Mouse (Mus musculus): ENCODE data around the gene Fgfr2. TPM values are rescaled to one million over a fixed set of nuclear protein-coding genes. Genes with fewer than 3 reads are reported as not detected.
A peak's percentile ranks its signal among the peaks of the same experiment; 100 is the strongest.

Gene Fgfr2
- total RNA-seq, 2 experiments from 2014 or later, result 47.6 to 49.5 TPM

- H3K27ac ChIP-seq, result no peak overlapping the region
- H3K4me3 ChIP-seq, result no peak overlapping the region
Observed at GRCm38 (mm10) chr7:131677126-131677525, 1446.0 kb downstream of the Fgfr2 start.

GRCm38 (mm10) chr7:131670586-131670985, 1452.6 kb downstream of the Fgfr2 start:
- H3K27ac ChIP-seq, result no peak overlapping the region
- TF ChIP-seq CTCF (conservative IDR thresholded peaks at IDR 0.05), result no peak
- H3K4me3 ChIP-seq, result no peak overlapping the region
- DNase-seq (ENCODE audit: low spot score in 2 of 2), result no peak

More at GRCm38 (mm10) chr7:131677126-131677525, 1446.0 kb downstream of the Fgfr2 start:
- TF ChIP-seq CTCF (conservative IDR thresholded peaks at IDR 0.05), result no peak
- DNase-seq (ENCODE audit: low spot score in 2 of 2), result no peak

DNA sequence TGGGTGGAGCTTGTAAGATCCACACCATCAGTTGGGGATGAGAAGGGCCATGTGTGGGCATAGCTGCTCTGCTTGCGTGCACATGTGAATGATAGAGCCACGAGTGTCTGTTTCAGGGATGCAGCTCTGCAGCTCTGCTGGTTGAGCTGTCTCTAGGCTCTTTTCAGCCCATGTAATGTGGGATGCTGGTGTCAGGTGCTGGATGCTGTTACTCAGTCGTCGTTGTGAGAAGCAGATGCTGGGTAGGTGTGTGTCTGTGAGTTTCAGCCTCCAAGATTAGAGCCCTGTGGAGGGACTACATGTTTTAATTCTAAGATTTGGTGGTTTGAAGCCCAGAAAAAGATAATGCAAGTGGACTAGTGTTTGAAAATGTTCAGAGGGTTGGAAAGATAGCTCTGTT, 1453.8 kb downstream of the Fgfr2 start:
- no peak for TF ChIP-seq CTCF (conservative IDR thresholded peaks at IDR 0.05)
- Histone ChIP-seq H3K27ac (no peak overlapping the region), H3K4me3 (no peak overlapping the region)
- peak in 1 of 2 experiments; percentile 8 for DNase-seq (ENCODE audit: low spot score in 2 of 2)

GRCm38 (mm10) chr7:131660726-131661125, 1462.4 kb downstream of the Fgfr2 start:
- TF ChIP-seq CTCF (conservative IDR thresholded peaks at IDR 0.05), result no peak
- Histone ChIP-seq H3K27ac (no peak overlapping the region), H3K4me3 (no peak overlapping the region)
- DNase-seq (ENCODE audit: low spot score in 2 of 2), result no peak

DNA sequence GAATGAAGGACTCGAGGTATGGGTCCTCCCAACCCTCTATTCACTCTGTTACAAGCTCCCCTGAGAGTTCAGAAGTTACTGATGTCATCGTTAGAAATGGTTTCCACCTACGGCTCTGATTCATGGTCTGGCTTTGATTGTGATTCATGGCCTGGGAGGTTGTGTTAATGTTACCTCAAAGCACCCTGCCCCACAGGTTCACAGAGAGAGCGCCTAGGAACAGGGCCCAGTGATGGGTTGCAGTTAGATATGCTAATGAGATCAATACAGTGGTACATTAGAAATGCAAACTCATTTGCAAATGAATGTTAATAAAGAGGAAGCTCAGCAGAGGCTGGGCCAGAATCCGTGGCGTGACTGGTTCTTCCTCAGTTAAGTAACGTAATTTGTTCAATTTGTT, 1467.1 kb downstream of the Fgfr2 start:
- no peak overlapping the region for H3K4me3 ChIP-seq

DNA sequence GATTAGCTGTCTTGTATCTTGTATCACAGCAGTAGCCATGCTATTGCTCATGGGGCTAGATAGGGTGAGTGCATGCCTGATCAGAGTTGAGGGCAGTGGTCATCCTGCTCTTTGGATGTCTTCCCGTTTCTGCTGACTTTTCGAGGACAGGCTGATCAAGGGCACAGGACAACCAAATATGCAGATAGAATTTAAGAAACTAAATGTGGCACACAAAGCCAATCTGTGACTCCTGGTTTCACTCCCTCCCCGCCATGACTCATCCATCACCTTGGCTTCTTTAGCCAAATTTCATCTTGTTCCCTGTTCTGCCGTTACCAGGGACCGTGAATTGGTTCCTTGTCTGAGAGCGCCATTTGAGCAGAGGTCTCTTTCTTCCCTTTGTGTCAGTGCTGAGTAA, 1469.7 kb downstream of the Fgfr2 start:
- no peak overlapping the region for H3K4me3 ChIP-seq
- no peak overlapping the region for H3K27ac ChIP-seq
- no peak for TF ChIP-seq CTCF (conservative IDR thresholded peaks at IDR 0.05)
- no peak for DNase-seq (ENCODE audit: low spot score in 2 of 2)

More for the DNA sequence above, 1467.1 kb downstream of the Fgfr2 start:
- DNase-seq (ENCODE audit: low spot score in 2 of 2), result no peak
- no peak overlapping the region for H3K27ac ChIP-seq
- TF ChIP-seq CTCF (conservative IDR thresholded peaks at IDR 0.05), result no peak

- H3K27ac ChIP-seq, result no peak overlapping the region
- no peak overlapping the region for H3K4me3 ChIP-seq
- no peak for TF ChIP-seq CTCF (conservative IDR thresholded peaks at IDR 0.05)
- DNase-seq (ENCODE audit: low spot score in 2 of 2), result no peak
Observed at GRCm38 (mm10) chr7:131651921-131652694, 1471.0 kb downstream of the Fgfr2 start.

DNA sequence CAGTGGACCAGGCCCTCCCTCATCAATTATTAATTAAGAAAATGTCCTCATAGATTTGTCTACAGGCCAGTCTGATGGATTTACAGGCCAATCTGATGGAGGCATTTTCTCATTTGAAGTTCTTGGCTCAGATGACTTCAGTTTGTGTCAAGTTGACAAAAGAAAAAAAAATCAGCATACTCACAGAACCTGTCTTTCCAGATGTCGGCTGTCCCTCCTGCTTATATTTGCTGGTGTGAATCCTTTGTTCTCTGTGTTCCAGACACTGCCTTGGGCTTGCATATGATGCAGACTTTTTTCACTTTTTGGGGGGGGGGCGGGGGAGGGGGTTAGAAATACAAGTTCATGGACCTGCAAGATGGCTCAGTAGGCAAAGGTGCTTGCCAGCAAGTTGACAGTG, 1472.9 kb downstream of the Fgfr2 start:
- DNase-seq (ENCODE audit: low spot score in 2 of 2), result no peak
- Histone ChIP-seq H3K4me3 (no peak overlapping the region), H3K27ac (no peak overlapping the region)
- no peak for TF ChIP-seq CTCF (conservative IDR thresholded peaks at IDR 0.05)

GRCm38 (mm10) chr7:131648276-131648675, 1474.9 kb downstream of the Fgfr2 start:
- TF ChIP-seq CTCF (conservative IDR thresholded peaks at IDR 0.05), result no peak
- Histone ChIP-seq H3K4me3 (no peak overlapping the region), H3K27ac (no peak overlapping the region)
- no peak for DNase-seq (ENCODE audit: low spot score in 2 of 2)

GRCm38 (mm10) chr7:131647583-131647982, 1475.6 kb downstream of the Fgfr2 start:
- Histone ChIP-seq H3K27ac (no peak overlapping the region), H3K4me3 (no peak overlapping the region)
- TF ChIP-seq CTCF (conservative IDR thresholded peaks at IDR 0.05), result no peak
- no peak for DNase-seq (ENCODE audit: low spot score in 2 of 2)

DNA sequence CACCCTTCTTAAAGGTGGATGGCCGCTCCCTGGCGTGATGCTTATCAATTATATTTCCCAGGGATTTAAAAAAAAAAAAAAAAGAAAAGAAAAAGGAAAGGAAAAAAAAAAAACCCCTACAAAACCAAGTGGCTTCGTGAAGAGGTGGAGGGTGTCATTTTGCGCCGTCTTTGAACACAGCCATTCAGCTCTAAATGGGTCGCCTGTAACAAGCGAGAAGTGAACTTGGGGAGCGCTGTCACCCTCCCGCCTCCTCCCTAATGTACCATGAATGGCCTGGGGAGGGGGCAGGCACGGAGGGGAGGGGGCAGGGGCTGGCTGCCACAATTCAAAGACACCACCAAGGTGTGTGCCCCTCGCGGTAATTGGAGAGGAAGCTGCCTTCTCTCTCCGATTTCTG, 1478.6 kb downstream of the Fgfr2 start:
- no peak for TF ChIP-seq CTCF (conservative IDR thresholded peaks at IDR 0.05)
- no peak overlapping the region for H3K4me3 ChIP-seq
- no peak for DNase-seq (ENCODE audit: low spot score in 2 of 2)
- H3K27ac ChIP-seq, result no peak overlapping the region

DNA sequence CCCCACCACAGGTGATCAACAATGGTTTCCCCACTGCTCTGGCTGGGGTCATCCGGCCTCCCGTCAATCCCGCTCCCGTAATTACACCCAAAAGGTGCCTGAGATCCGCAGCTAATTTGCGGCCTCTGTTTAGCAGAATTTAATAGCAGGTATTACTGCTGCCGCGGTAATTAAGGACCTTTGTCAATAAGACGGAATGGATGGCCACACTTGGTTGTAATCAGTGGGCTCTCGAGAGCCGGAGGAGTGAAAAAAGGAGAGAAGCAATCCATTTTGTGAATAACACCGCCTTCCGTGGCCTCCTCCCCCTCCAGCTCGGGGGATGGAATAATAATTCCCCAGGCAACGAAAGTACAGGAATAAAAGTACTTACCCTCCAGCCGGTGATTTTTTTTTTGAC, 1479.1 kb downstream of the Fgfr2 start:
- no peak overlapping the region for H3K27ac ChIP-seq

GRCm38 (mm10) chr7:131643341-131643840, 1479.8 kb downstream of the Fgfr2 start:
- TF ChIP-seq CTCF (conservative IDR thresholded peaks at IDR 0.05), result no peak
- no peak for DNase-seq (ENCODE audit: low spot score in 2 of 2)

More for the DNA sequence above, 1479.1 kb downstream of the Fgfr2 start:
- DNase-seq (ENCODE audit: low spot score in 2 of 2), result no peak
- H3K4me3 ChIP-seq, result no peak overlapping the region
- no peak for TF ChIP-seq CTCF (conservative IDR thresholded peaks at IDR 0.05)

GRCm38 (mm10) chr7:131629562-131629961, 1493.6 kb downstream of the Fgfr2 start:
- DNase-seq (ENCODE audit: low spot score in 2 of 2), result no peak
- no peak for TF ChIP-seq CTCF (conservative IDR thresholded peaks at IDR 0.05)
- H3K4me3 ChIP-seq, result no peak overlapping the region
- no peak overlapping the region; the same call in 1 of the 2 replicates for H3K27ac ChIP-seq

More at GRCm38 (mm10) chr7:131643341-131643840, 1479.8 kb downstream of the Fgfr2 start:
- Histone ChIP-seq H3K4me3 (no peak overlapping the region), H3K27ac (no peak overlapping the region)
